Mouse (Mus musculus): ENCODE data around the gene Cdc27.

Gene Cdc27

GRCm38 (mm10) chr11:104547502-104547901, 2.9 kb downstream of the Cdc27 start:
- TF ChIP-seq GATA4 (IDR thresholded peaks at IDR 0.05; ENCODE audit: insufficient replicate concordance, low read length) = no peak

GRCm38 (mm10) chr11:104544507-104544906, 5.9 kb downstream of the Cdc27 start:
- no peak for TF ChIP-seq GATA4 (IDR thresholded peaks at IDR 0.05; ENCODE audit: insufficient replicate concordance, low read length)

GRCm38 (mm10) chr11:104539811-104540210, 10.6 kb downstream of the Cdc27 start:
- TF ChIP-seq GATA4 (IDR thresholded peaks at IDR 0.05; ENCODE audit: insufficient replicate concordance, low read length) = no peak

- no peak for TF ChIP-seq GATA4 (IDR thresholded peaks at IDR 0.05; ENCODE audit: insufficient replicate concordance, low read length)
These were observed 12.4 kb downstream of the Cdc27 start for GRCm38 (mm10) chr11:104537945-104538555.

- no peak for TF ChIP-seq GATA4 (IDR thresholded peaks at IDR 0.05; ENCODE audit: insufficient replicate concordance, low read length)
These were observed 13.6 kb downstream of the Cdc27 start for GRCm38 (mm10) chr11:104536843-104537242.

GRCm38 (mm10) chr11:104525935-104526334, 24.5 kb downstream of the Cdc27 start:
- TF ChIP-seq GATA4 (IDR thresholded peaks at IDR 0.05; ENCODE audit: insufficient replicate concordance, low read length) = no peak

- TF ChIP-seq GATA4 (IDR thresholded peaks at IDR 0.05; ENCODE audit: insufficient replicate concordance, low read length) = no peak
These were observed 38.0 kb downstream of the Cdc27 start for GRCm38 (mm10) chr11:104512436-104512835.

- TF ChIP-seq GATA4 (IDR thresholded peaks at IDR 0.05; ENCODE audit: insufficient replicate concordance, low read length) = no peak
These were observed 39.8 kb downstream of the Cdc27 start for GRCm38 (mm10) chr11:104510606-104511005.

GRCm38 (mm10) chr11:104508455-104508854, 42.0 kb downstream of the Cdc27 start:
- no peak for TF ChIP-seq GATA4 (IDR thresholded peaks at IDR 0.05; ENCODE audit: insufficient replicate concordance, low read length)

GRCm38 (mm10) chr11:104488292-104488691, 62.1 kb downstream of the Cdc27 start:
- TF ChIP-seq GATA4 (IDR thresholded peaks at IDR 0.05; ENCODE audit: insufficient replicate concordance, low read length) = no peak

- no peak for TF ChIP-seq GATA4 (IDR thresholded peaks at IDR 0.05; ENCODE audit: insufficient replicate concordance, low read length)
These were observed 68.4 kb downstream of the Cdc27 start for GRCm38 (mm10) chr11:104481971-104482370.

- TF ChIP-seq GATA4 (IDR thresholded peaks at IDR 0.05; ENCODE audit: insufficient replicate concordance, low read length) = no peak
These were observed 70.9 kb downstream of the Cdc27 start for GRCm38 (mm10) chr11:104479505-104479904.

- TF ChIP-seq GATA4 (IDR thresholded peaks at IDR 0.05; ENCODE audit: insufficient replicate concordance, low read length) = no peak
These were observed 81.0 kb downstream of the Cdc27 start for GRCm38 (mm10) chr11:104469371-104469835.

GRCm38 (mm10) chr11:104468751-104469268, 81.6 kb downstream of the Cdc27 start, which contains the start of gene Kansl1:
Kansl1 (minus strand) TSS chr11:104468861.
- no peak for TF ChIP-seq GATA4 (IDR thresholded peaks at IDR 0.05; ENCODE audit: insufficient replicate concordance, low read length)

GRCm38 (mm10) chr11:104467698-104468097, 82.7 kb downstream of the Cdc27 start:
- no peak for TF ChIP-seq GATA4 (IDR thresholded peaks at IDR 0.05; ENCODE audit: insufficient replicate concordance, low read length)

- TF ChIP-seq GATA4 (IDR thresholded peaks at IDR 0.05; ENCODE audit: insufficient replicate concordance, low read length) = no peak
These were observed 88.9 kb downstream of the Cdc27 start for GRCm38 (mm10) chr11:104461551-104461950.

GRCm38 (mm10) chr11:104459671-104460070, 90.7 kb downstream of the Cdc27 start:
- no peak for TF ChIP-seq GATA4 (IDR thresholded peaks at IDR 0.05; ENCODE audit: insufficient replicate concordance, low read length)
